Mouse (Mus musculus) myocyte (in vitro differentiated cells): ENCODE measurements around the gene Cacna2d3. TPM values are rescaled to one million over a fixed set of nuclear protein-coding genes. Genes with fewer than 3 reads are reported as not detected.
A peak's percentile ranks its signal among the peaks of the same experiment; 100 is the strongest.

Experiments
- H3K27me3 ChIP-seq: one replicate; pipeline ENCODE4 v1.6.1; 2011; ENCODE audit not compliant: control insufficient read depth, insufficient read depth, insufficient read length
- H3K36me3 ChIP-seq: one replicate; pipeline ENCODE4 v1.6.1; 2011; ENCODE audit not compliant: control insufficient read depth, insufficient read depth
- H3K4me2 ChIP-seq: one replicate; pipeline ENCODE4 v1.6.1; 2011; ENCODE audit warnings: low read depth, control low read depth
- H3K4me3 ChIP-seq: one replicate; pipeline ENCODE4 v1.5.1; 2011; ENCODE audit warnings: mild to moderate bottlenecking, control low read depth, moderate library complexity
- H3K79me2 ChIP-seq: one replicate; pipeline ENCODE4 v1.6.1; 2011; ENCODE audit not compliant: control insufficient read depth, insufficient read depth
- H3ac ChIP-seq: one replicate; pipeline ENCODE4 v1.6.1; 2011; ENCODE audit not compliant: control insufficient read depth, insufficient read length
- CEBPB ChIP-seq: IDR thresholded peaks from 2 replicates; pipeline ENCODE4 v1.6.1; 2011; ENCODE audit warnings: mild to moderate bottlenecking, moderate library complexity; ENCODE audit not compliant: poor library complexity, insufficient read depth, severe bottlenecking
- E2F4 ChIP-seq: IDR thresholded peaks from one replicate; pipeline ENCODE4 v1.6.1; 2011; ENCODE audit warnings: mild to moderate bottlenecking, control low read depth, moderate library complexity; ENCODE audit not compliant: insufficient read depth
- MAX ChIP-seq: IDR thresholded peaks from one replicate; pipeline ENCODE4 v1.6.1; 2011; ENCODE audit warnings: low read depth, mild to moderate bottlenecking, control low read depth
- MYOD1 ChIP-seq, 3 experiments: IDR thresholded peaks; one replicate each; pipeline ENCODE4 v1.6.1; 2011; ENCODE audit warnings: control low read depth in 2 of 3, low read depth in 2 of 3, mild to moderate bottlenecking in 2 of 3, moderate library complexity in 1 of 3; ENCODE audit not compliant: insufficient read length in 2 of 3, control insufficient read depth in 1 of 3
- MYOG ChIP-seq, 3 experiments: IDR thresholded peaks; one replicate each; pipeline ENCODE4 v1.6.1; 2011; ENCODE audit warnings: control low read depth in 2 of 3, low read depth in 2 of 3, mild to moderate bottlenecking in 2 of 3; ENCODE audit not compliant: insufficient read length in 2 of 3, control insufficient read depth in 1 of 3, insufficient read depth in 1 of 3
- POLR2A ChIP-seq: IDR thresholded peaks from one replicate; pipeline ENCODE4 v1.6.1; 2011; ENCODE audit warnings: low read depth, mild to moderate bottlenecking, control low read depth, moderate library complexity; ENCODE audit not compliant: insufficient read length
- POLR2AphosphoS2 ChIP-seq: IDR thresholded peaks from one replicate; pipeline ENCODE4 v1.6.1; 2011; ENCODE audit warnings: low read depth, control low read depth; ENCODE audit not compliant: insufficient read length
- REST ChIP-seq: IDR thresholded peaks from one replicate; pipeline ENCODE4 v1.6.1; 2011; ENCODE audit warnings: mild to moderate bottlenecking, control low read depth, moderate library complexity; ENCODE audit not compliant: insufficient read depth, insufficient read length
- SRF ChIP-seq: IDR thresholded peaks from one replicate; pipeline ENCODE4 v1.6.1; 2011; ENCODE audit warnings: low read depth; ENCODE audit not compliant: control insufficient read depth, insufficient read length
- TCF12 ChIP-seq: IDR thresholded peaks from one replicate; pipeline ENCODE4 v1.6.1; 2011; ENCODE audit warnings: mild to moderate bottlenecking, control low read depth; ENCODE audit not compliant: poor library complexity, insufficient read depth, severe bottlenecking
- TCF3 ChIP-seq: IDR thresholded peaks from one replicate; pipeline ENCODE4 v1.6.1; 2011; ENCODE audit warnings: low read depth, control low read depth; ENCODE audit not compliant: insufficient read length
- USF1 ChIP-seq: IDR thresholded peaks from one replicate; pipeline ENCODE4 v1.6.1; 2011; ENCODE audit warnings: low read depth, mild to moderate bottlenecking, control low read depth, moderate library complexity
- polyA plus RNA-seq: library from polyadenylated mRNA; unstranded; fragments of >200 nt; fragmentation: generic; extraction: Trizol; gene quantifications from one replicate; pipeline ENCODE4 v1.2.1, GENCODE M21; 2012; ENCODE audit warnings: missing spikeins

The Cacna2d3 gene
- polyA plus RNA-seq, 1 experiment = 0.10 TPM

- no peaks in the 10 kb centered on the region for H3K36me3 ChIP-seq
- no peak overlapping the region for H3K4me2 ChIP-seq
- no peak overlapping the region for H3K4me3 ChIP-seq
- no peaks in the 10 kb centered on the region for H3K27me3 ChIP-seq
- no peak overlapping the region for H3ac ChIP-seq
- no peak for TF ChIP-seq MYOD1 (IDR thresholded peaks at IDR 0.05; ENCODE audit: control insufficient read depth in 1 of 3, insufficient read length in 2 of 3, low read depth in 2 of 3)
- TF ChIP-seq E2F4 = no peak
- H3K79me2 ChIP-seq = no peaks in the 10 kb centered on the region
Measured at GRCm38 (mm10) chr14:29392851-29393250, 328.8 kb downstream of the Cacna2d3 start.

GRCm38 (mm10) chr14:29391489-29391888 lies 330.2 kb downstream of the Cacna2d3 start:
- Histone ChIP-seq H3K79me2 (no peaks in the 10 kb centered on the region), H3K27me3 (no peaks in the 10 kb centered on the region), H3K4me2 (no peak overlapping the region), H3ac (no peak overlapping the region), H3K36me3 (no peaks in the 10 kb centered on the region), H3K4me3 (no peak overlapping the region)
- TF ChIP-seq TCF3 (no peak), MYOD1 (IDR thresholded peaks at IDR 0.05; ENCODE audit: control insufficient read depth in 1 of 3, insufficient read length in 2 of 3, low read depth in 2 of 3) (no peak), E2F4 (no peak), CEBPB (no peak), USF1 (no peak), TCF12 (no peak), POLR2AphosphoS2 (no peak), MYOG (IDR thresholded peaks at IDR 0.05; ENCODE audit: control insufficient read depth in 1 of 3, insufficient read depth in 1 of 3, insufficient read length in 2 of 3, low read depth in 2 of 3) (no peak), MAX (no peak), REST (no peak), POLR2A (no peak), SRF (no peak)

GRCm38 (mm10) chr14:29387761-29388160 lies 333.9 kb downstream of the Cacna2d3 start:
- no peaks in the 10 kb centered on the region for H3K79me2 ChIP-seq
- H3K36me3 ChIP-seq = no peaks in the 10 kb centered on the region
- H3K4me3 ChIP-seq = no peak overlapping the region
- H3K4me2 ChIP-seq = no peak overlapping the region
- TF ChIP-seq MAX (no peak), TCF3 (no peak), MYOD1 (IDR thresholded peaks at IDR 0.05; ENCODE audit: control insufficient read depth in 1 of 3, insufficient read length in 2 of 3, low read depth in 2 of 3) (no peak), TCF12 (no peak), POLR2AphosphoS2 (no peak), POLR2A (no peak), REST (no peak), MYOG (IDR thresholded peaks at IDR 0.05; ENCODE audit: control insufficient read depth in 1 of 3, insufficient read depth in 1 of 3, insufficient read length in 2 of 3, low read depth in 2 of 3) (no peak), SRF (no peak), E2F4 (no peak), USF1 (no peak)
- H3ac ChIP-seq = no peak overlapping the region
- H3K27me3 ChIP-seq = no peaks in the 10 kb centered on the region

- Histone ChIP-seq H3K4me2 (no peak overlapping the region), H3K36me3 (no peaks in the 10 kb centered on the region), H3K4me3 (no peak overlapping the region), H3K27me3 (no peaks in the 10 kb centered on the region), H3ac (no peak overlapping the region), H3K79me2 (no peaks in the 10 kb centered on the region)
- TF ChIP-seq MYOG (IDR thresholded peaks at IDR 0.05; ENCODE audit: control insufficient read depth in 1 of 3, insufficient read depth in 1 of 3, insufficient read length in 2 of 3, low read depth in 2 of 3) = no peak
- TF ChIP-seq USF1 = no peak
- no peak for TF ChIP-seq E2F4
- peak; percentile 62; the same call in 1 of the 2 replicates for TF ChIP-seq CEBPB
Measured at GRCm38 (mm10) chr14:29385500-29385899, 336.2 kb downstream of the Cacna2d3 start.

- Histone ChIP-seq H3ac (no peak overlapping the region), H3K4me2 (no peak overlapping the region), H3K79me2 (no peaks in the 10 kb centered on the region), H3K36me3 (no peaks in the 10 kb centered on the region), H3K4me3 (no peak overlapping the region), H3K27me3 (no peaks in the 10 kb centered on the region)
- no peak for TF ChIP-seq REST
- TF ChIP-seq TCF12 = no peak
- no peak for TF ChIP-seq CEBPB
- no peak for TF ChIP-seq MAX
- TF ChIP-seq MYOG (IDR thresholded peaks at IDR 0.05; ENCODE audit: control insufficient read depth in 1 of 3, insufficient read depth in 1 of 3, insufficient read length in 2 of 3, low read depth in 2 of 3) = no peak
- no peak for TF ChIP-seq E2F4
Measured at GRCm38 (mm10) chr14:29382786-29383185, 338.9 kb downstream of the Cacna2d3 start.
